Mouse (Mus musculus): ENCODE data around the gene Hoxa5. TPM values are rescaled to one million over a fixed set of nuclear protein-coding genes. Genes with fewer than 3 reads are reported as not detected.
A peak's percentile ranks its signal among the peaks of the same experiment; 100 is the strongest.

Hoxa5 gene
- polyA plus RNA-seq (2015; fragmentation: Nextera tagmentation; extraction: Ambion mirVana) = not detected in 2 replicates

GRCm38 (mm10) chr6:52204050-52204752 is at the start of gene Hoxa5:
Gene Hoxa5 (minus strand): TSS chr6:52204587.
- peak within 1 kb of the TSS; percentile 34 for H3K4me2 ChIP-seq
- no peaks in the 10 kb centered on the region for H3K36me3 ChIP-seq (ENCODE audit: poor library complexity, severe bottlenecking)
- no peaks in the 10 kb centered on the region for H3K9me3 ChIP-seq (replicated peaks)
- ATAC-seq = no peak
- WGBS = under 1% methylated on average over 60 of the region's 65 CpGs
- H3K27me3 ChIP-seq = peaks cover 100% of the 10 kb centered on the region
- peaks cover 18% of the 10 kb centered on the region for H3K4me1 ChIP-seq
- H3K4me3 ChIP-seq = peak within 1 kb of the TSS; percentile 16
- H3K27ac ChIP-seq = no peak within 1 kb of the TSS
- H3K9ac ChIP-seq = no peak within 1 kb of the TSS

- peak overlapping the region; percentile 13; the same call in 1 of the 2 replicates for H3K4me2 ChIP-seq
- H3K4me3 ChIP-seq = peak overlapping the region; percentile 19; the same call in 1 of the 2 replicates
- no peaks in the 10 kb centered on the region for H3K36me3 ChIP-seq (ENCODE audit: poor library complexity, severe bottlenecking)
- 0 out of 2 replicates have a peak, but pooled peaks cover 3% of the 10 kb centered on the region for H3K4me1 ChIP-seq
- ATAC-seq = no peak
- no peaks in the 10 kb centered on the region for H3K9me3 ChIP-seq (replicated peaks)
- H3K27me3 ChIP-seq = peaks cover 98% of the 10 kb centered on the region
- WGBS = under 1% methylated on average over 59 of the region's 59 CpGs
- no peak overlapping the region for H3K27ac ChIP-seq
- H3K9ac ChIP-seq = no peak overlapping the region
Observed at GRCm38 (mm10) chr6:52253511-52254500, 49.4 kb upstream of the Hoxa5 start.

GRCm38 (mm10) chr6:52252775-52253376 is 48.5 kb upstream of the Hoxa5 start:
- no peaks in the 10 kb centered on the region for H3K36me3 ChIP-seq (ENCODE audit: poor library complexity, severe bottlenecking)
- no peak overlapping the region for H3K9ac ChIP-seq
- ATAC-seq = no peak
- H3K27ac ChIP-seq = no peak overlapping the region
- 0 out of 2 replicates have a peak, but pooled peaks cover 3% of the 10 kb centered on the region for H3K4me1 ChIP-seq
- no peak overlapping the region for H3K4me2 ChIP-seq
- no peaks in the 10 kb centered on the region for H3K9me3 ChIP-seq (replicated peaks)
- H3K27me3 ChIP-seq = peaks cover 98% of the 10 kb centered on the region
- no peak overlapping the region; the same call in 1 of the 2 replicates for H3K4me3 ChIP-seq
- WGBS = under 1% methylated on average over 35 of the region's 35 CpGs

GRCm38 (mm10) chr6:52252016-52252774 is 47.8 kb upstream of the Hoxa5 start:
- H3K9ac ChIP-seq = no peak overlapping the region
- H3K4me2 ChIP-seq = no peak overlapping the region
- H3K9me3 ChIP-seq (replicated peaks) = no peaks in the 10 kb centered on the region
- H3K4me3 ChIP-seq = no peak overlapping the region
- ATAC-seq = no peak
- H3K4me1 ChIP-seq = 0 out of 2 replicates have a peak, but pooled peaks cover 3% of the 10 kb centered on the region
- under 1% methylated on average over 24 of the region's 24 CpGs for WGBS
- H3K36me3 ChIP-seq (ENCODE audit: poor library complexity, severe bottlenecking) = no peaks in the 10 kb centered on the region
- H3K27me3 ChIP-seq = peaks cover 99% of the 10 kb centered on the region
- no peak overlapping the region for H3K27ac ChIP-seq

- Histone ChIP-seq H3K9ac (no peak overlapping the region), H3K27me3 (peaks cover 99% of the 10 kb centered on the region), H3K4me1 (0 out of 2 replicates have a peak, but pooled peaks cover 3% of the 10 kb centered on the region), H3K27ac (no peak overlapping the region), H3K4me2 (no peak overlapping the region), H3K9me3 (replicated peaks) (no peaks in the 10 kb centered on the region), H3K4me3 (no peak overlapping the region), H3K36me3 (ENCODE audit: poor library complexity, severe bottlenecking) (no peaks in the 10 kb centered on the region)
- no peak for ATAC-seq
- 14% methylated on average over 7 of the region's 7 CpGs for WGBS
Observed at GRCm38 (mm10) chr6:52251177-52251879, 46.9 kb upstream of the Hoxa5 start.

GRCm38 (mm10) chr6:52249826-52250225 is 45.4 kb upstream of the Hoxa5 start:
- no peak overlapping the region for H3K4me3 ChIP-seq
- H3K4me2 ChIP-seq = no peak overlapping the region
- 0 out of 2 replicates have a peak, but pooled peaks cover 3% of the 10 kb centered on the region for H3K4me1 ChIP-seq
- no peak overlapping the region for H3K27ac ChIP-seq
- WGBS = 0% methylated on average over 4 of the region's 4 CpGs
- no peak for ATAC-seq
- H3K9me3 ChIP-seq (replicated peaks) = no peaks in the 10 kb centered on the region
- no peaks in the 10 kb centered on the region for H3K36me3 ChIP-seq (ENCODE audit: poor library complexity, severe bottlenecking)
- H3K27me3 ChIP-seq = peaks cover 99% of the 10 kb centered on the region
- no peak overlapping the region for H3K9ac ChIP-seq

- no peak overlapping the region for H3K4me2 ChIP-seq
- 0 out of 2 replicates have a peak, but pooled peaks cover 3% of the 10 kb centered on the region for H3K4me1 ChIP-seq
- no peaks in the 10 kb centered on the region for H3K36me3 ChIP-seq (ENCODE audit: poor library complexity, severe bottlenecking)
- under 1% methylated on average over 16 of the region's 16 CpGs for WGBS
- ATAC-seq = no peak
- H3K4me3 ChIP-seq = no peak overlapping the region
- H3K9me3 ChIP-seq (replicated peaks) = no peaks in the 10 kb centered on the region
- H3K9ac ChIP-seq = no peak overlapping the region
- peaks cover 100% of the 10 kb centered on the region for H3K27me3 ChIP-seq
- H3K27ac ChIP-seq = no peak overlapping the region
Observed at GRCm38 (mm10) chr6:52249415-52249738, 45.0 kb upstream of the Hoxa5 start.

- 0 out of 2 replicates have a peak, but pooled peaks cover 3% of the 10 kb centered on the region for H3K4me1 ChIP-seq
- 1% methylated on average over 27 of the region's 27 CpGs for WGBS
- H3K4me2 ChIP-seq = no peak overlapping the region
- no peaks in the 10 kb centered on the region for H3K36me3 ChIP-seq (ENCODE audit: poor library complexity, severe bottlenecking)
- H3K27me3 ChIP-seq = peaks cover 100% of the 10 kb centered on the region
- no peak overlapping the region for H3K27ac ChIP-seq
- H3K9ac ChIP-seq = no peak overlapping the region
- H3K9me3 ChIP-seq (replicated peaks) = no peaks in the 10 kb centered on the region
- H3K4me3 ChIP-seq = no peak overlapping the region
- no peak for ATAC-seq
Observed at GRCm38 (mm10) chr6:52248638-52249414, 44.4 kb upstream of the Hoxa5 start.

- no peak overlapping the region for H3K9ac ChIP-seq
- H3K4me3 ChIP-seq = no peak overlapping the region
- 2% methylated on average over 23 of the region's 23 CpGs for WGBS
- H3K27me3 ChIP-seq = peaks cover 100% of the 10 kb centered on the region
- no peaks in the 10 kb centered on the region for H3K4me1 ChIP-seq
- no peak overlapping the region for H3K27ac ChIP-seq
- H3K36me3 ChIP-seq (ENCODE audit: poor library complexity, severe bottlenecking) = no peaks in the 10 kb centered on the region
- no peak for ATAC-seq
- H3K4me2 ChIP-seq = no peak overlapping the region
- H3K9me3 ChIP-seq (replicated peaks) = no peaks in the 10 kb centered on the region
Observed at GRCm38 (mm10) chr6:52247766-52248637, 43.6 kb upstream of the Hoxa5 start.

GRCm38 (mm10) chr6:52246916-52247315 is 42.5 kb upstream of the Hoxa5 start:
- no peak overlapping the region for H3K4me3 ChIP-seq
- H3K27me3 ChIP-seq = peaks cover 100% of the 10 kb centered on the region
- no peak overlapping the region for H3K27ac ChIP-seq
- no peaks in the 10 kb centered on the region for H3K9me3 ChIP-seq (replicated peaks)
- no peak for ATAC-seq
- no peaks in the 10 kb centered on the region for H3K36me3 ChIP-seq (ENCODE audit: poor library complexity, severe bottlenecking)
- no peaks in the 10 kb centered on the region for H3K4me1 ChIP-seq
- no peak overlapping the region for H3K4me2 ChIP-seq
- WGBS = 1% methylated on average over 3 of the region's 3 CpGs
- no peak overlapping the region for H3K9ac ChIP-seq
